Mouse (Mus musculus): ENCODE results near the gene Utp18. TPM values are rescaled to one million over a fixed set of nuclear protein-coding genes. Genes with fewer than 3 reads are reported as not detected.
"Not testable (repeated sequence)": the region's sequence is repeated elsewhere in the genome, so short reads cannot be mapped to it uniquely, and the experiment has no call there.

The Utp18 gene
- 10 to 100 TPM; 29.2 to 30.2 TPM for total RNA-seq (2021)
- long read RNA-seq, transcript Utp18-201 (14 exons, 2,613 nt), result major isoform, 39 of 43 reads
- long read RNA-seq, partial matches to known transcripts, result 2 of 43 reads
- long read RNA-seq, other reads (novel, unspliced or antisense), result 2 of 43 reads

- DNase-seq (ENCODE audit: low spot score in 2 of 2), result peak; percentile 98 to 99
Observed at GRCm38 (mm10) chr11:93885572-93886410, at the start of gene Utp18, which contains the start of gene Mbtd1. Gene Utp18, minus strand, starts transcription at chr11:93885766. Gene Mbtd1, plus strand, starts transcription at chr11:93885852.

DNA sequence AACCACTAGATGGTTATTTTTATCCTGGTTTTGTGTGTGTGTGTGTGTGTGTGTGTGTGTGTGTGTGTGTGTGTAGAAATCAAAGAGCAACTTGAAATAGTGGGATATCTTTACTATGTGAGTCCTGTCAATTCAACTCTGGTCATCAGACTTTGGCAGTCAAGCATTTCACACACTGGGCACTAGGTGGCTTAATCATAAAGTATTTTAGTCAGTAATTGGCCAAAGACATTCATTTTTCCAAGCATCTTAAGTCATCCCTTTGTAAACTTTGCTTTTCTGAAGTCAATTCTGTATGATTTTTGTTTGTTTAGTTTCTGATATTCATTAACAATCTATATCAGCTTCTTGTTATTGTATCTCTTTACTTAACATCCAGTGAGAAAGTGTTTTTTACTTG lies 43.5 kb upstream of the Utp18 start:
- DNase-seq (ENCODE audit: low spot score in 2 of 2), result no peak

GRCm38 (mm10) chr11:93915019-93915418 lies 29.5 kb upstream of the Utp18 start:
- DNase-seq (ENCODE audit: low spot score in 2 of 2), result not testable (repeated sequence)

GRCm38 (mm10) chr11:93911603-93912002 lies 26.0 kb upstream of the Utp18 start:
- no peak for DNase-seq (ENCODE audit: low spot score in 2 of 2)

DNA sequence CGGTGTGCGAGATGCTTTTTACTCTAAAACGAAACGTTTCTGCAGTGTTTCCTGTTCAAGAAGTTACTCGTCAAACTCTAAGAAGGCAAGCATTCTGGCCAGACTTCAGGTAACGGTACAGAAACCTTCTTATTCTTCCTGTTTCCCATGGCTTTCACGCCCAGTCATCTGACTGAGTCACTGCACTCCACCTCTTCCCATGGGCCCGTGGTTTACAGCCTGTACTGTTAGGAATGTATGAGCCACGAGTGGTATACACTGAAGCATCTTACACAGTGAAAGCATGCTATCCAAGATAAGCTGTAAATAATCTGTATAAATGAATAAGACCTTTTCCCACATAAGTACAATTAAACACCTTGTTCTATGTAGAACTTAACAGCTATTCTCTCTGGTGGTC lies 23.3 kb upstream of the Utp18 start:
- no peak for DNase-seq (ENCODE audit: low spot score in 2 of 2)

DNA sequence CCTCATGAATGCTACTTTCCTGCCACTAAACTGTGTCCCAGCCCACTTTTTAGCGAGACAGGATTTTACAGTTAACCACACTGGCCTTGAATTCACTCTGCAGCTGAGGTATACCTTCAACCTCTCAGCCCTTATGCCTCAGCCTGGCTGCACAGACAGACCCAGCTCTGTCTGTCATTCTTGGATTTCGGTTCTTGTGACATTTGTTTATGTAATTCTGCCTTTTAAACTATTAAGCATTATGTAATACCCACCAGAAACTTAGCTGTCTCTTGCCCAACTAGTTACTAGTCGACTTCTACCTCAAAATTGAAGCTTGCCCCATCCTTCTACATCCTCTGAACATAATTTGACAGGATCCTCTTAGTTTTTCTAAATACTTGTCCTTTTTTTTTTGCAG lies 22.3 kb upstream of the Utp18 start:
- DNase-seq (ENCODE audit: low spot score in 2 of 2), result no peak

DNA sequence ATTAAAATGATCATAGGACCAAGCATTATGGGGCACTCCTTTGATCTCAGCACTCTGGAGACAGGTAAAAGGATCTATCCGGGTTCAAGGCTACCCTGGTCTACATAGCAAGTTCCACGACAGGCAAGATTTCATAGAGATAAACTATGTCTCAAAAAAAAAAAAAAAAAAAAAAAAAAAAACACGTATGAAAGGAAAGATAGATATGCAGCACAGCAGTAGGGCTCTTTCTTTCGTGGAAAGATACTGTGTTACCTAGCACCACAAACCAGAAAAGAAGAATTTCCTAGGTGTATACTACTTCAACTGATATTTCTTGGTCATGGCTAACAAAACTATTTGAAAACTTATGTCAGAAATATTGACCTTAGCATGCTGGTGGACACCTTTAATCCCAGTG lies 21.3 kb upstream of the Utp18 start:
- no peak for DNase-seq (ENCODE audit: low spot score in 2 of 2)

- no peak for DNase-seq (ENCODE audit: low spot score in 2 of 2)
Observed at GRCm38 (mm10) chr11:93897732-93898131, 12.2 kb upstream of the Utp18 start.

DNA sequence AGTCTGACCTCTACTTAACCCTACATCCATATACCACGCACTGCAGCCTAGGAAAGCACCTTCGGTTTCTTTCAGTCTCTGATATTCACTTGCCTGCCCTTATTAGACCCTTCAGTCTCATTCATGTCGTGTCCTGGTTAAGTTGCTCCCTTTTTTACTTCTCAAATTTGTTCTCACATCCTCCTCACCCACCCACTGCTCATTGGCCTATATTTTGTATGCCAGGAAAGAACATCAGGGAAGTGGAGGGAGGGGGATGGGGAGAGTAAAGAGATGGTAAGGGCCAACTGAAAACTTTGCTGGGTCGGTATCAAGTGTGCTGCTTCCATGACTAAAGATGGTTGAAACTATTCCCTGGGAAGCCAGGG lies 1.5 kb upstream of the Utp18 start:
- DNase-seq (ENCODE audit: low spot score in 2 of 2), result no peak

GRCm38 (mm10) chr11:93886411-93887079 lies 979 bp upstream of the Utp18 start:
- peak; percentile 9 to 22 for DNase-seq (ENCODE audit: low spot score in 2 of 2)

- DNase-seq (ENCODE audit: low spot score in 2 of 2), result peak in 1 of 2 experiments; percentile 42
Observed at GRCm38 (mm10) chr11:93884901-93885571, 530 bp downstream of the Utp18 start.

DNA sequence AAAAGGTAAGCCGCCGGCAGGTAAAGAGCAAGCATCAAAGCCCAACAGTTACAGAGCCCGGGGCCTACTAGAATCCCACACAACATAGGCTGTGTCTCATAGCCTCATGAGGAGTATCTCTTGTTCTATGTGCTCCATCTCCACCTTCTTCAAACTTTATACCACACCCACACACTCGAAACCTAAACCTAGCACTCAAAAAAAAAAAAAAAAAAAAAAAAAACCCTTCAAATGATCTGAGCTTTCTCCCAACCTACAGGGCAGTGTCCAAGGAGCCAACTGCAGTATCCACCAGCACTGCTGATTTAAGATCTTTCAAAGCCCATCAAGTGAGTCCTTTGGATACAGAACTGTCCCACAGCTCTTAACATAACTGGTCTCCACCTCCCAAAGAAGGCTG lies 1.5 kb downstream of the Utp18 start:
- no peak for DNase-seq (ENCODE audit: low spot score in 2 of 2)

DNA sequence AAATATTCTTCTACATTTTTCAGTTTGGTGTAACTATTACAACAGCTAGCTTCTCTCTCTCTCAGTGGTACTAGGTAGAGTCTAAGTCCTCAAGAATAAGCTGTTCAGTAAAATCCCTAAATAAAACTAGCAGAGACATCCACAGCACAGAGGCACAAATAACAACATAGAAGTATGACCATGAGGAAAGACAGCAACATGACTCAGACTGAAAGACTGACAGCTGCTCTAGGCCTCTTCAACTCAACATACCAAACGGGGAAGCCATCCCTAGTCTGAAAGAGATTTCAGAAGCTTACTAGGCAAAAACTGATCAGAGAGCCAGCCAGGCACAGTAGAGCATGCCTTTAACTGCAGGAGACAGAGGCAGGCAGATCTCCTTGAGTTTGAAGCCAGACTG lies 22.9 kb downstream of the Utp18 start:
- DNase-seq (ENCODE audit: low spot score in 2 of 2), result no peak

GRCm38 (mm10) chr11:93862045-93862623 lies 23.4 kb downstream of the Utp18 start:
- no peak for DNase-seq (ENCODE audit: low spot score in 2 of 2)

DNA sequence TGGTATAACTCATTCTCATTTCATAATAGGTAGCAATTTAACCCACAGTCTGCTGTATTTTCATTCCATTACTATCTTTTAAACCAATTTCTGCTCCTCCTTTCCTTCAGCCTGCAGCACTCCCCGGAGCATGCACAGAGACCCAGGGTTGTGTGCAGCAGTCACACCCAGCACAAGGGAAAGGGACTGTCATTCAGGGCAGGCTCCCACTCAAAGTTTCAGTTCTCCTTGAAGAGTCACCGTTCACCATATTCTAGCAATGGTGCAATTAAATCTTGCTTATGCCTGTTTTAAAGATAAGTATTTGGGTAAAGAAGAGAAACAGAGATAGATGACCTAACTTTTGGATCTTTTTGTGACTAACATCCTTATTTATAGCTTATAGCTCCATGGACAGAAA lies 24.4 kb downstream of the Utp18 start:
- DNase-seq (ENCODE audit: low spot score in 2 of 2), result no peak

- no peak for DNase-seq (ENCODE audit: low spot score in 2 of 2)
Observed at GRCm38 (mm10) chr11:93860540-93861172, 24.9 kb downstream of the Utp18 start.

GRCm38 (mm10) chr11:93856284-93856955 lies 29.1 kb downstream of the Utp18 start:
- peak; percentile 91 to 93 for DNase-seq (ENCODE audit: low spot score in 2 of 2)

DNA sequence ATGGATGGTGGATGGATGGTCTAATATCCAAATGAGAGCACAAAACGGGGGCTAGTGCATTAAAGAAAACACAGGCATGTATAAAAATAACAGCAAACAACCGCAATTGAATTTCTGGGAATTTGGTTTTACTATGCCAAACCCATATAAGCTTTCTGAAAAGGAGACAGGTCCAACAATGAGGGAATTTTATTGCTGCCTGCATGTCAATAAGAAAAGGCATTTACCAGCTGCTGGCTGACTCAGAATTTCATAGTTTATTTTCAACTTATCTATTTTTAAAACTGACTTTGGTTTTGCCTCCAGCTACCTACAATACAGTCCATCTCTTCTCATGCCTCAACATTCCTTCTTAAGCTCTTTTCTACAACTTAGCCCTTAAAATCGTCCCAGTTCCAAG lies 33.0 kb downstream of the Utp18 start:
- no peak for DNase-seq (ENCODE audit: low spot score in 2 of 2)

DNA sequence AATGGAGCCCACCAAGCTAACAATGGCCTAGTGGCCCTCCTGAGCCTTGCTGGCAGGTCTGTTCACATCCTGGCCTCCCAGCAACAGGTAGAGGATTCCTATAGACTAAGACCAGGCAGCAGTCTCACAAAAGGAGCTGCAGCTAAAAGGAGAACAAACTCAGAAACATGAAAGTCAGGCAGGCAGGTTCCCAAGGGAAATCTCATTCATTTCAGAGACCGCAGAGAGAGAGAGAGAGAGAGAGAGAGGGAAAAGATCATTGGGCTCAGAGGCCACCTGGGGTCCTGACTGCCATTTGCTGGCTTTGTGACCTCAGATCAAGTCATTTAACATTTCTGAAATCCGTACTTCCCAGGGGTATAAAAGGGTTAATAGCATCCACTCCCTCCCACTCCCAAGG lies 38.2 kb downstream of the Utp18 start:
- DNase-seq (ENCODE audit: low spot score in 2 of 2), result no peak

DNA sequence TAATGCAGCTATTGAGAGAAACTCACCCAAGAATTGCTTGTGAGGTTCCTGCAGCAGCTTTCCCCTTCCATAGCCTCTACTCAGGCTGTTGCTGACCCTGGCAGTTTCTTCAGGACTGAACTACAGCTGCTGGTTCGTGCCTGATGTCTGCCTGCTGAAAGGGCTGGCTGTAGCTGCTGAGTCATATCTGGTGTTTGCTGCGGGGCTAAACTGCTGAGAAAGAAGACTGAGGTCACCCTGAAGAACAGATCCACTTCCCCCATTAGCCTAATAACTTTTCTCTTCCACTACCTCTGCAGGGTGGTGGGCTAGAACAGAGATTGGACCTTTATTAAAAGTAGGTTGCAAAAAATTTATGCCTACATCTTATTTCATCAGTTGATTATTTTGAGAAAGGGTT lies 49.8 kb downstream of the Utp18 start:
- DNase-seq (ENCODE audit: low spot score in 2 of 2), result no peak

Measured in layer of hippocampus, postnatal 10 days (tissue).